Comparison of ENCODE assay signal across 1 mouse cellular context in the genomic region with DNA sequence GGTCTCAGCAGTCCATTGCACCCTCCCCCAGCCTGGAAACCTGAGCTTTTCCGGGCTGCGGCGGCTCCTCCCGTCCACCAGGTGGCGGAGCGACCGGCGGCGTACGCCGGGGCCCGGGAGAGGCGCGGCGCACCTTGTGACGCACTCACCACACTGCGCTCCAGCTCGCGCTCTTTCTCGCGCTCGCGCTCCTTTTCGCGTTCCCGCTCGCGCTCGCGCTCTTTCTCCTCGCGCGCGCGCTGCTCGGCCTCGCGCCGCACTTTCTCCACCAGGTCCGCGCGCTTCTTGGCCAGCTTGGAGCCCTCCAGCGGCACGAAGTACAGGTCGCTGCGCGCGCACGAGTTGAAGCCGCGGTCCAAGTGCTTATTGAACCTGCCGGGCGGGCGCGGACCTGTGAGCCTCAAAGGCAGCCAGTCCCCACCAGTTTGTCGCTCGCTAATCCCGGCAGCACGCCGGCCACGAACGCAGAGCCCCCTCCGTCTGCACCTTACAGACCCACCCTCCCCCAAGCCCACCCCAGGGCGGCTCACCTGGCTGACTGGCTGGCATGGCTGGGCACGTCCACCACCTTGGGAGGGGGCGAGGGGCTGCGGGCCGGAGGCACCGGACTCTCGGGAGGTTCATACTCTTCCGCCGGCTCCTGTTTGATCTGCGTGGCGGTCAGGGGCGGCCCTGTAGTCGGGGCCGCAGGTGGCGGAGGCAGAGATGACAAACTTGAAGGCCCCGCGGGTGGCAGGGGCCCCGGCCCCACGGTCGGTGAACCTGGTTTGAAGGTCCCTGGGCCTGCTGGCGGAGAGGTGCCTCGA.
TF ChIP-seq lines count a peak whose summit lies in the region.

No protein-coding gene starts in this region.

TF ChIP-seq in myocyte, 11 proteins besides CTCF, POLR2A, EP300 and RAD21:
- TF ChIP-seq TCF3 (IDR thresholded peaks at IDR 0.05; ENCODE audit: insufficient read length, low read depth) (no peak), SRF (IDR thresholded peaks at IDR 0.05; ENCODE audit: control insufficient read depth, insufficient read length, low read depth) (peak; percentile 65), REST (IDR thresholded peaks at IDR 0.05; ENCODE audit: insufficient read depth, insufficient read length) (no peak), CEBPB (IDR thresholded peaks at IDR 0.05; ENCODE audit: insufficient read depth, poor library complexity, severe bottlenecking) (no peak), POLR2AphosphoS2 (IDR thresholded peaks at IDR 0.05; ENCODE audit: insufficient read length, low read depth) (peak; percentile 97), MYOD1 (IDR thresholded peaks at IDR 0.05; ENCODE audit: control insufficient read depth in 1 of 3, insufficient read length in 2 of 3, low read depth in 2 of 3) (no peak), MAX (IDR thresholded peaks at IDR 0.05; ENCODE audit: low read depth) (no peak), TCF12 (IDR thresholded peaks at IDR 0.05; ENCODE audit: insufficient read depth, poor library complexity, severe bottlenecking) (no peak), E2F4 (IDR thresholded peaks at IDR 0.05; ENCODE audit: insufficient read depth) (peak; percentile 3), MYOG (IDR thresholded peaks at IDR 0.05; ENCODE audit: control insufficient read depth in 1 of 3, insufficient read depth in 1 of 3, insufficient read length in 2 of 3, low read depth in 2 of 3) (peak in 1 of 3 experiments; percentile 5)
